Mouse (Mus musculus): ENCODE data around the gene Pacrg. TPM values are rescaled to one million over a fixed set of nuclear protein-coding genes. Genes with fewer than 3 reads are reported as not detected.

Pacrg gene
- polyA plus RNA-seq, 1 experiment from 2014 or later: 1.5 TPM

DNA sequence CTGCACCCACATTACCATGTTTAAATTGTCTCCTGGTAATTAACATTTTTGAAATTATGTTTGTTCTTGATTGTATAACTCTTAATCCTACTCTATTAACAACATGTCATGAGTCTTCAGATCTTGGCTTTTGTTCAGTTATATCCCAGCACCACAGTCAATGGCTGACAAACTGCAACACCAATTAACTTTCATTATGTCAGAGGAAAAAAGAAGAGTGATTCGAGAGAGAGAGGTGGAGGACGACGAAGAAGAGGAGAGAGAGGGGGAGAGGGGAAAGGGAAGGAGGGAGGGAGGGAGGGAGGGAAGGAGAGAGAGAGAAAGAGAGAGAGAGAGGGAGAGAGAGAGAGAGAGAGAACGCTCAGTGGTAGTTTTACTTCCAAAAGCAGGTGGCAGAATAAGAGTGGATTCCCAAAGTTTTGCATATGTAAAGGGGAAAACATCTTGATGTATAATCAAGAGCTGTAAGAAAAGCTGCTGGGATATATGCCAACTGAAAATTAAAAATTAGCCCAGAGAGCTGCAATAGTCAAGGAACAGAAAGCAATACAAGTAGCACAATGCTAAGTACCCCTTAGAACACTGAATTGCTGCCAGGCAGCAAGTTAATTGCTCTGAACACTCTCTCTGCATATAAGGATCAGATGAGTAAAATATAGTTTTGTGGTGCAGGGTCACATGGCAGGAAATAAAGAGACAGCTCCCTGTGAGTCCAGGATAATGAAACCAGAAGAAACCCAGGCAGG, 107.6 kb downstream of the Pacrg start:
- H3K36me3 ChIP-seq (replicated peaks): no peaks in the 10 kb centered on the region
- H3K9me3 ChIP-seq: no peaks in the 10 kb centered on the region
- no peak overlapping the region for H3K27ac ChIP-seq (replicated peaks)
- no peaks in the 10 kb centered on the region for H3K4me1 ChIP-seq
- no peaks in the 10 kb centered on the region for H3K27me3 ChIP-seq (replicated peaks; ENCODE audit: low read depth, poor library complexity, severe bottlenecking)
- WGBS: 41% methylated on average over 4 of the region's 4 CpGs
- H3K4me3 ChIP-seq: no peak overlapping the region
- no peak for DNase-seq (ENCODE audit: low spot score)

DNA sequence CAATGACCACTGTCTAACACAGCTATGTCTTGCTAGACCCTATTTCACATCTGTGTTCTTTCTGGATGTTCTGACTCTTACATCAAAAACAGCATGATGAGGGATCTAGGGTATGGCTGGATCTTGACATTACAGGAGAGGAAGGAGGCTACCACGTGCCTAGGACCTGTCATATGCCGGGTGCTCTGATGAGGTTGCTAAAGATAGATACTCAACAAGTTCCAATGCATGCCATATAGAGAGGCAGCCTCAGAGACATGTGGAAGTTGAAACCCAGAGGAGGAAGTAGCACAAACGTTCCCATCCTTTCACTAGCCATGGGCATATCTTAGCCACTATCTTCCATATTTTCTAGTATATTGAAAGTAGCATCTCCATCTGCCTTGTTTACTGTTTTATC, 115.3 kb downstream of the Pacrg start:
- 90% methylated on average over 3 of the region's 3 CpGs for WGBS
- Histone ChIP-seq H3K36me3 (replicated peaks) (no peaks in the 10 kb centered on the region), H3K4me3 (no peak overlapping the region), H3K4me1 (peaks cover 3% of the 10 kb centered on the region), H3K27ac (replicated peaks) (no peak overlapping the region), H3K9me3 (no peaks in the 10 kb centered on the region), H3K27me3 (replicated peaks; ENCODE audit: low read depth, poor library complexity, severe bottlenecking) (no peaks in the 10 kb centered on the region)
- no peak for DNase-seq (ENCODE audit: low spot score)

DNA sequence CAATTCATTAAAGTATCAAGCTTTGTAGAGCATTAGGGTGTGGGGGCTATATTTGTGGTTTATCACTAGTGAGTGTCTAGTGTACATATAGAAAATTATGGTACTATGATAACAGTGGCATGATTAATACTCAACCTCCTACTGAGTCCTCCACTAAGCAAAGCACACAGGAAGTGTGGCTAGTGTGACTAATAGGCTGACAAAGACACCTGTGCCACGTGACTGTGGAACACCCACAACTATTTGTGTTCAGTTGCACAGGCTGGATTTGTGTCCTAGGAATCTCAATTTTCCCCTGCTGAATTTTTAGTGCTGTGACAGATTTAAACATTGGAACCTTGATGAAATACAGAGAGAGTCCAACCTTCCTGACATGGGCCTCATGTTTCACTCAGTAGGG, 118.5 kb downstream of the Pacrg start:
- Histone ChIP-seq H3K9me3 (no peaks in the 10 kb centered on the region), H3K4me1 (peaks cover 12% of the 10 kb centered on the region), H3K27me3 (replicated peaks; ENCODE audit: low read depth, poor library complexity, severe bottlenecking) (no peaks in the 10 kb centered on the region), H3K4me3 (no peak overlapping the region), H3K27ac (replicated peaks) (no peak overlapping the region), H3K36me3 (replicated peaks) (no peaks in the 10 kb centered on the region)
- no peak for DNase-seq (ENCODE audit: low spot score)
- WGBS: 60% methylated on average over 1 of the region's 1 CpGs

DNA sequence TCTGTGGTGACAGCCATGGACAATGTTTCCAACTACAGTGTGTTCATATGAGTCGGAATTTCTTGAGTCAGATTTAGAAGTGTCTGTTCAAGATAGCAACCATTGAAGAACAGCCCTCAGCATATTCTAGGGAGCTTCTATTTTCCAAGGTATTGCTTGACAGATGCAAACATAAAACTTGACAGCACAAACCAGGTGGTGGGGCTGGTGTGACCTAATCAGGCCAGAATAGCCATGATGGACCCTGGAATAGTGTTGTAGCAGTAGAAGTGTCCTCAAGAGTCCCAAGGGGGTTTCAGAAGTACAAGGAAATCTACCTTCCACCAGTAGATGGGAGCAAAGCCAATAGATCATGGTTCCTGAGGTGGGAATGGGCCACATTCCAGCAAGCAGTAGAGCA, 123.0 kb downstream of the Pacrg start:
- Histone ChIP-seq H3K36me3 (replicated peaks) (no peaks in the 10 kb centered on the region), H3K27me3 (replicated peaks; ENCODE audit: low read depth, poor library complexity, severe bottlenecking) (no peaks in the 10 kb centered on the region), H3K27ac (replicated peaks) (no peak overlapping the region), H3K9me3 (no peaks in the 10 kb centered on the region), H3K4me3 (no peak overlapping the region), H3K4me1 (peaks cover 12% of the 10 kb centered on the region)
- WGBS: 96% methylated on average over 1 of the region's 1 CpGs
- no peak for DNase-seq (ENCODE audit: low spot score)

DNA sequence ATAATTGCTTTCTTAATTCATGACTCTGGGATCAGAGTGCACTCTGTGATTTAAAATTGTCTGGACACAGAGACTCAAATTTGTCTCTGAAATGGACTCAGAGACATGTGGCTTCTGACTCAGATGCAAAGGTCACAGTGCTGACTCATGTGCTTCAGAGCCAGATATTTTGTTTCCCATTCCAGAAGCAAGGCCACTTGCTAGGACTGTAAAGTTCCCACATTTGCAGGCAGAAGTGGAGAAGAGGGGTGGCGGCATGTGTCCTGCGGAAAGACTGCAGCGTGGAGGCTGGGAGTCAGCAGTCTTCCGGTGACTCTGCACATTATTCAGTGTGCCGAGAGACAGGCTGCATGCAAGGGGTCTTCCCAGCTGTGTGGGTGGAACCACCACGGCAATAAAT, 137.3 kb downstream of the Pacrg start:
- 75% methylated on average over 6 of the region's 6 CpGs for WGBS
- Histone ChIP-seq H3K9me3 (no peaks in the 10 kb centered on the region), H3K36me3 (replicated peaks) (no peaks in the 10 kb centered on the region), H3K4me1 (peaks cover 3% of the 10 kb centered on the region; the same call in 1 of the 2 replicates), H3K27ac (replicated peaks) (no peak overlapping the region), H3K27me3 (replicated peaks; ENCODE audit: low read depth, poor library complexity, severe bottlenecking) (no peaks in the 10 kb centered on the region), H3K4me3 (no peak overlapping the region)
- no peak for DNase-seq (ENCODE audit: low spot score)

DNA sequence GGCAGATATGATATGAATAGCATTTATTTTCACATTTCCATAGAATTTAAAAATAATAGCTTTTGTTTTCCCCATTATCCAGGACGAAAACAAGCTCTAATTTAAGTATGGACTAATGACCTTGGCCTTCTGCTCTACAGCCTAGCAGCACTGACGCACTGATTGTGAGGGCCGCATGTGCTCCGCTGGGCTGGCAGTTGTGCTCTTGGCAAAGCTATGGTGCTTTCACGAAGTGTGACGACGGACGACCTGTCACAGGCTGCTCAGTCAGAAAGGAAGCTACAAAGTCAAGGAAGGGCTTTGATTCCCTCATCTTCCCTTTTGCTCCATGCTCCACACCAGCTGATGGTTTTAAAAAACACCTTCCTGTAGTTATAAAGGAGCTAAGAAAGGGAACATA, 142.1 kb downstream of the Pacrg start:
- Histone ChIP-seq H3K27me3 (replicated peaks; ENCODE audit: low read depth, poor library complexity, severe bottlenecking) (no peaks in the 10 kb centered on the region), H3K4me1 (peaks cover 3% of the 10 kb centered on the region; the same call in 1 of the 2 replicates), H3K9me3 (no peaks in the 10 kb centered on the region), H3K27ac (replicated peaks) (no peak overlapping the region), H3K4me3 (no peak overlapping the region), H3K36me3 (replicated peaks) (no peaks in the 10 kb centered on the region)
- DNase-seq (ENCODE audit: low spot score): no peak
- WGBS: 73% methylated on average over 8 of the region's 8 CpGs

DNA sequence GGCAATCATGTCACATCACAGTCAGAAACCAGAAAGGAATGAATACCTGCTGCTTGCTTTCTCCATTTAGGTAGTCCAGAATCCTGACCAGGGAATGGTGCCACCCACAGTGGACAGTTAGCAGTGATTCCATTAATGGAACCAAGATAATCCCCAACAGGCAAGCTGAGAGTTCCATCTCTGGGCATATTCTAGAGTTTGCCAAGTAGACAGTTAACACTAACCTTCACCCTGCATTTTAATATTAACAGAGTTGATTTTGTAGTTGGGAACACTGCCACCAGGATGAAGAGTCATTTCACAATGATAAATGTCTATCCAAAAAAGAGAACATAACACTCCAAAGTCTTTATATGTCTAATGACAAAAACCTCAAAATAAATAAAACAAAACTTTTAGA, 144.7 kb downstream of the Pacrg start:
- H3K4me1 ChIP-seq: no peaks in the 10 kb centered on the region
- DNase-seq (ENCODE audit: low spot score): no peak
- no peaks in the 10 kb centered on the region for H3K36me3 ChIP-seq (replicated peaks)
- no peaks in the 10 kb centered on the region for H3K27me3 ChIP-seq (replicated peaks; ENCODE audit: low read depth, poor library complexity, severe bottlenecking)
- no peak overlapping the region for H3K27ac ChIP-seq (replicated peaks)
- no peak overlapping the region for H3K4me3 ChIP-seq
- no peaks in the 10 kb centered on the region for H3K9me3 ChIP-seq

DNA sequence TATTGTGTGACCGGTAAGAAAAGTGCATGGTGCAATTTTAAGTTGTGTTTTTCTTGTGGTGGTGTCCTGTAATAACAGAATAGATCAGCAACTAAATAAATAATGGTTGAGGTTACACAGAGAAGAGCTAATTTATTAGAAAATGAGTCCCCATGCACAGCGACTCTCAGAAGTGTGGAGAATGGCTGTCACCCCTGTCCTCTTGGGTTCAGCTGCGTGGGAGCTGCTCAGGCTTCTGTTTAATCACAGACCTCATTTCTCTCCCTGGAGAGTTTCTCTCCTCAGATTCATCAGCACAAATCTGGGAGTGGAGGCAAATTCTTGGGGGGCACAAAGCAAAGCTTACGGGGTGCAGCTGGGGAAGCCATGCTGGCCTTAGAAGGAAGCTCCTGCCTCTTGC, 163.0 kb downstream of the Pacrg start:
- Histone ChIP-seq H3K4me3 (no peak overlapping the region), H3K27me3 (replicated peaks; ENCODE audit: low read depth, poor library complexity, severe bottlenecking) (no peaks in the 10 kb centered on the region), H3K9me3 (no peaks in the 10 kb centered on the region), H3K36me3 (replicated peaks) (no peaks in the 10 kb centered on the region), H3K4me1 (no peaks in the 10 kb centered on the region), H3K27ac (replicated peaks) (no peak overlapping the region)
- WGBS: 85% methylated on average over 4 of the region's 4 CpGs
- no peak for DNase-seq (ENCODE audit: low spot score)

DNA sequence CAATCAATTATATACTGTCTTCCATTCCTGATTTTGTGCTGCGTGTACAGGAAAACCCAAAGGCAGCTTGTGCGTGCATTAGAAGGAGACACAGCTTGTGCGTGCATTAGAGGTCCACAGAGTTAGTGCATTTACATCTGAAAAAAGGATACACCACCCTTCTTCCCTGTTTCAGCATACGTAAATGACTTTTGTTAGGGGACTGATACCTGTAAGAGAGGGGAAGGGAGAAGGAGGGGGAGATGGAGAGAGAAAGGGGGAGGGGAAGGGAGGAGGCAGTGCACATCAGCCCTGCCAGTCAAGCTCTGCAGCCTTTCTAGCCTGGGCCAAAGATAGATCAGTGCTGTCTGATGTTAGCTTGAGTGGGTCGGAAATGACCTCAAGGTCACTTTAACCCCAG, 164.6 kb downstream of the Pacrg start:
- WGBS: 71% methylated on average over 5 of the region's 5 CpGs
- no peaks in the 10 kb centered on the region for H3K36me3 ChIP-seq (replicated peaks)
- H3K4me3 ChIP-seq: no peak overlapping the region
- no peaks in the 10 kb centered on the region for H3K4me1 ChIP-seq
- no peaks in the 10 kb centered on the region for H3K27me3 ChIP-seq (replicated peaks; ENCODE audit: low read depth, poor library complexity, severe bottlenecking)
- no peak for DNase-seq (ENCODE audit: low spot score)
- H3K27ac ChIP-seq (replicated peaks): no peak overlapping the region
- no peaks in the 10 kb centered on the region for H3K9me3 ChIP-seq

DNA sequence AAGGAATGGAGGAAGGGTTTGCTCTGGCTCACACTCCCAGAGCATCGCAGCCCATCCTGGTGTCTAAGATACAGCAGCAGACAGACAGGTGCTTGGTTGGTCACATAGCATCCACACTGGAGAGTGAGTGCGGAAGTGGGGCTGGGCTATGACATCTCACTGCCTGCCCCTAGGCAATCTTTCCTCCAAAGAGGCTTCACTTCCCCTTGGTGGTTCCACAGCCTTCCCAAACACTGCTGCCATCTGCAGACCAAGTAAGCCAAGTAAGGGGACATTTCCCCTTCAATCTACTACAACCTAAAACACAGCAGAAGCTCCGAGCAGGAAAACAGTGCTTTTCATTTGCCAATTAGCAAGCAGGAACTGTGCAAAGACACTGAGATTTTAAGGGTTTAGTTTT, 165.1 kb downstream of the Pacrg start:
- H3K9me3 ChIP-seq: no peaks in the 10 kb centered on the region
- 58% methylated on average over 3 of the region's 3 CpGs for WGBS
- no peak overlapping the region for H3K4me3 ChIP-seq
- no peak for DNase-seq (ENCODE audit: low spot score)
- no peaks in the 10 kb centered on the region for H3K4me1 ChIP-seq
- H3K27ac ChIP-seq (replicated peaks): no peak overlapping the region
- H3K36me3 ChIP-seq (replicated peaks): no peaks in the 10 kb centered on the region
- no peaks in the 10 kb centered on the region for H3K27me3 ChIP-seq (replicated peaks; ENCODE audit: low read depth, poor library complexity, severe bottlenecking)

DNA sequence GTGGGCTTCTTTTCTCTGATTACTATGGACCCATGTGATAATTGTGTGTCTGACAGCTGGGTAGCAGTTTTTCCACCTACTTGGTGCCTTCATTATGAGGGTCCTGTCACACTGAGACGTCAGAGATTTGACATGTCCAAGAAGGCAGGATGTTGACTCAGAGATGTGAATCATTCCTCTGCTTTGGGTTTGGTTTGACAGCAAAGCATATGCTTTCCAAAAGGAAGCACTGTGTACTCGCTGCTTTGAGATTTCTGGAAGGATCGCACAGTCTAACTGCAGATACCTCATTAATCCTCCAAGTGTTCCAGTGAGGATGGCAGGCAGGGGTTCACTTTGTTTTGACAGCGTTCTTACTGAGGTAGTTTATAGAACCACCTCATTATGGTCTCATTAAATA, 178.8 kb downstream of the Pacrg start:
- no peaks in the 10 kb centered on the region for H3K27me3 ChIP-seq (replicated peaks; ENCODE audit: low read depth, poor library complexity, severe bottlenecking)

DNA sequence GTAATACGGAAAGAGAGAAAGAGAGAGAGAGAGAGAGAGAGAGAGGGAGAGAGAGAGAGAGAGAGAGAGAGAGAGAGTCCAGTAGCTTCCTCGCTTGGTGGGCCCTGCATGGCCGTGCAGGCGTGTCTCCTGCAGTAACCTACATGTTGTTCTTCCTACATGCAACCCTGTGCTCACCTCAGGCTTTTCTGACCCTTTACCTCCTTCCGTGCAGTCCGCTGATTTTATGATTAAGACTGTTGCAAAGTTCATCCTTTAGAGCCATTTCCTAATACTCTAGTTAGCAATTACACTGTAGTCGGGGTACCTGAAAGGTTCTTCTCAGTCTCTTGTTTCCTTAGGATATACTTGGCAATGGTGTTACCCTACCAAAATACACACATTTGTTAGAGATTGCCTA, 196.5 kb downstream of the Pacrg start:
- Histone ChIP-seq H3K4me1 (no peaks in the 10 kb centered on the region), H3K36me3 (replicated peaks) (no peaks in the 10 kb centered on the region), H3K27ac (replicated peaks) (no peak overlapping the region), H3K27me3 (replicated peaks; ENCODE audit: low read depth, poor library complexity, severe bottlenecking) (no peaks in the 10 kb centered on the region), H3K4me3 (no peak overlapping the region), H3K9me3 (no peaks in the 10 kb centered on the region)
- no peak for DNase-seq (ENCODE audit: low spot score)
- WGBS: 90% methylated on average over 7 of the region's 7 CpGs

More for the DNA sequence above, 178.8 kb downstream of the Pacrg start:
- DNase-seq (ENCODE audit: low spot score): no peak
- Histone ChIP-seq H3K4me1 (no peaks in the 10 kb centered on the region), H3K36me3 (replicated peaks) (no peaks in the 10 kb centered on the region), H3K27ac (replicated peaks) (no peak overlapping the region), H3K9me3 (no peaks in the 10 kb centered on the region), H3K4me3 (no peak overlapping the region)
- WGBS: 87% methylated on average over 4 of the region's 4 CpGs

DNA sequence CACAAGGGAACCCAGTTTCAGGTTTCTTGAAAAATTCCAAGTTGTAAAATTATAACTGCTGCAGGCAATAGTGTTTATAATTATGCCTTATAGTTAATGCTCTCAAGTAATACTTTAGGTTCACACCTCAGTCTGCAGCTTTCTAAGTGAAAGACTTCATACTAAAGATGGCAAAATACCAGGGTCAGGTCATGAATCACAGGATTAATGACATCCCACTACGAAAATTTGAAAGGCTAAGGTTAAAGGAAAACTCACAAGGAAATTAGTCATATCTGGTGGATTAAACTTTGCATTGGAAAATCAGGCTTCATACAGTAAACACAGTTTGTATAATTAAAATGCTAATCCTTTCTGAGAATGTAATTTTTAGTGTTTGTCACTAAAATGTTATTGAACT, 200.3 kb downstream of the Pacrg start:
- no peak overlapping the region for H3K4me3 ChIP-seq
- WGBS: 81% methylated on average over 1 of the region's 1 CpGs
- H3K27ac ChIP-seq (replicated peaks): no peak overlapping the region
- H3K36me3 ChIP-seq (replicated peaks): no peaks in the 10 kb centered on the region
- no peak for DNase-seq (ENCODE audit: low spot score)
- H3K4me1 ChIP-seq: no peaks in the 10 kb centered on the region
- no peaks in the 10 kb centered on the region for H3K9me3 ChIP-seq
- no peaks in the 10 kb centered on the region for H3K27me3 ChIP-seq (replicated peaks; ENCODE audit: low read depth, poor library complexity, severe bottlenecking)

Data from embryonic facial prominence, embryonic 10.5 days (tissue).